Mouse (Mus musculus) midbrain, embryonic 16.5 days (tissue): ENCODE measurements around the gene Fscn1. TPM values are rescaled to one million over a fixed set of nuclear protein-coding genes. Genes with fewer than 3 reads are reported as not detected.
A peak's percentile ranks its signal among the peaks of the same experiment; 100 is the strongest.

ENCODE experiments used
- ATAC-seq: fragments of 200-750 bp; cut with Nextera tagmentation; 2 replicates; pipeline ENCODE4 v1.8.0; 2017; ENCODE audit warnings: moderate TSS enrichment
- H3K27ac ChIP-seq: fragments of 300-500 bp; sonication (generic); 2 replicates; pipeline ENCODE4 v1.5.1; 2014; ENCODE audit warnings: mild to moderate bottlenecking, low read length, mixed read lengths
- H3K27me3 ChIP-seq: fragments of 300-500 bp; sonication (generic); 2 replicates; pipeline ENCODE4 v1.6.1; 2014; ENCODE audit warnings: low read depth, low read length, mixed read lengths; ENCODE audit not compliant: control insufficient read depth, insufficient read depth
- H3K36me3 ChIP-seq: fragments of 300-500 bp; sonication (generic); 2 replicates; pipeline ENCODE4 v1.6.1; 2014; ENCODE audit warnings: mild to moderate bottlenecking, low read length, moderate library complexity, mixed read lengths; ENCODE audit not compliant: control insufficient read depth, insufficient read depth
- H3K4me1 ChIP-seq: fragments of 300-500 bp; sonication (generic); 2 replicates; pipeline ENCODE4 v1.6.1; 2014; ENCODE audit warnings: mild to moderate bottlenecking, low read length, mixed read lengths; ENCODE audit not compliant: control insufficient read depth, insufficient read depth
- H3K4me2 ChIP-seq: fragments of 300-500 bp; sonication (generic); 2 replicates; pipeline ENCODE4 v1.6.1; 2014; ENCODE audit warnings: mild to moderate bottlenecking, low read length, mixed read lengths
- H3K4me3 ChIP-seq: fragments of 300-500 bp; sonication (generic); 2 replicates; pipeline ENCODE4 v1.5.1; 2014; ENCODE audit warnings: low read depth, mild to moderate bottlenecking, low read length, moderate library complexity, mixed read lengths
- H3K9ac ChIP-seq: fragments of 300-500 bp; sonication (generic); 2 replicates; pipeline ENCODE4 v1.6.1; 2014; ENCODE audit warnings: low read depth, low read length, mixed read lengths
- H3K9me3 ChIP-seq: fragments of 300-500 bp; sonication (generic); replicated peaks from 2 replicates; pipeline ENCODE4 v1.6.1; 2014; ENCODE audit warnings: mild to moderate bottlenecking, low read length, mixed read lengths; ENCODE audit not compliant: control insufficient read depth, poor library complexity, severe bottlenecking
- WGBS: fragments of 180-500 bp; shearing (Covaris S2); extraction: QIAGEN DNeasy Blood & Tissue Kit; methylation state at CpG from one replicate; pipeline ENCODE4 v1.1.7; 2014; 5-methylcytosine and 5-hydroxymethylcytosine counted together
- polyA plus RNA-seq: library from polyadenylated mRNA; unstranded; fragments of >200 nt; fragmentation: Nextera tagmentation; extraction: Ambion mirVana; gene quantifications from 2 replicates; pipeline ENCODE4 v1.2.1, GENCODE M21; 2015

Gene Fscn1
- polyA plus RNA-seq, 1 experiment from 2014 or later = 493 TPM

DNA sequence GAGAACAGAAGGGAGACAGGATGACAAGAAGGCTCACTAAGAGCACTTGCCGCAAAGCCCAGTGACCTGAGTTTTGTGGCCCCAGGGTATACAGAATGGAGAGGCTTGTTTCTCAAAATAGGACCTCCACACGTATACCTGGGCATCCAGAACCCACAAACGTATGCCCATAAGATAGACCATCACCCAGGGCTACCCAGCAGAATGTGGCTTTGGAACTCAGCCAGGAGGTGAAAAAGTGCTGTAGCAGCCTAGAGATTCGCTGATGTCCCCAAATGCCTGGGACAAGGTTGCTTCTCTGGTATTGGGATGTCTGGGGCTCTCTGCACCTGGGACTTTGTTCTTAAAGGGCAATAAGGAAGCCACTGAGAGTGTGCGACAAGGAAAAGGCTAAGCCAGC is 37.9 kb upstream of the Fscn1 start:
- WGBS = 95% methylated on average over 5 of the region's 5 CpGs
- H3K27ac ChIP-seq = no peak overlapping the region
- no peak overlapping the region for H3K9ac ChIP-seq
- no peak for ATAC-seq
- H3K4me3 ChIP-seq = no peak overlapping the region
- no peaks in the 10 kb centered on the region for H3K36me3 ChIP-seq
- H3K4me1 ChIP-seq = 0 out of 2 replicates have a peak, but pooled peaks cover 2% of the 10 kb centered on the region
- no peaks in the 10 kb centered on the region for H3K27me3 ChIP-seq
- no peak overlapping the region for H3K4me2 ChIP-seq
- H3K9me3 ChIP-seq = no peaks in the 10 kb centered on the region

DNA sequence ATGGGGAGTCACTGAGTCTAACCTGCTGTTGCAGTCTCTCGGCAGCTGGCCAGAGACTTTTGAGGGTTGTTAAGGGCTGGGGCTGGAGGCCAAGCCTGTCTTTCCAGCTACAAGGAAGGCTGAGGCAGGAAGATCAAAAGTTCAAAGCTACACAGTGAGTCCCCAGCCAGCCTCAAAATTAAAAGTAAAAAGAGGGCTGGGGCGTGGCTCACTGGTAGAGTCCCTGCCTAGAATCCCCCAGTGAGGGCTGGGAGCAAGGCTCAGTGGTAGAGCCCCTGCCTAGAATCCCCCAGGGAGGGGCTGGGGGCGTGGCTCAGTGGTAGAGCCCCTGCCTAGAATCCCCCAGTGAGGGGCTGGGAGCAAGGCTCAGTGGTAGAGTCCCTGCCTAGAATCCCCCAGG is 36.4 kb upstream of the Fscn1 start:
- Histone ChIP-seq H3K9me3 (no peaks in the 10 kb centered on the region), H3K9ac (no peak overlapping the region), H3K27ac (no peak overlapping the region), H3K4me1 (peaks cover 2% of the 10 kb centered on the region; the same call in 1 of the 2 replicates), H3K27me3 (peaks cover 5% of the 10 kb centered on the region), H3K36me3 (no peaks in the 10 kb centered on the region), H3K4me3 (no peak overlapping the region), H3K4me2 (no peak overlapping the region)
- no peak for ATAC-seq
- WGBS = 91% methylated on average over 3 of the region's 3 CpGs

DNA sequence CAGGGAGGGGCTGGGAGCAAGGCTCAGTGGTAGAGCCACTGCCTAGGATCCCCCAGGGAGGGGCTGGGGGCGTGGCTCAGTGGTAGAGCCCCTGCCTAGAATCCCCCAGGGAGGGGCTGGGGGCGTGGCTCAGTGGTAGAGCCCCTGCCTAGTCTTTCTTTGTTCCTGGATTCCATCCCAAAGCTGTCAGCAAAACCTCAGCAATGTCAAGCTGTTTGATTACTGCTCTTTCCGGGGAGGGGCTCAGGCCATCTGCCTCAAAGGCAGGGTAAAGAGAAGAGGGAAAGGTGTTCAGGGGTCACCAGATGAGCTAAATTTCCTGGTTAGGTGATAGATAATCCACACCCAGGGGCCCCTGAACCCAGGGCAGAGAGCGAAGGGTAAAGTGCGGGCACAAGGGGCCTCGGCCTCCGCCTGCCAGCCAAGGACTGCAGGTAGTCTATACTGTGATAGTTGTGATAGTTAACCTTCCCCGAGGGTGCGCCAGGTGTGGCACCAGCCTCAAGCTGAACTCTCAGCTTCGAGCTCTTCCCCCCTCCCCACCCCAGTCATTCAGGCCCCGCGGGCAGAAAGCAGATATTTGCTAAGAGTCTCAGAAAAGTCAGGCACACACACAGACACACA is 35.7 kb upstream of the Fscn1 start:
- ATAC-seq = no peak
- Histone ChIP-seq H3K9me3 (no peaks in the 10 kb centered on the region), H3K4me3 (no peak overlapping the region), H3K9ac (no peak overlapping the region), H3K36me3 (no peaks in the 10 kb centered on the region), H3K27me3 (peaks cover 7% of the 10 kb centered on the region), H3K4me1 (peaks cover 7% of the 10 kb centered on the region), H3K4me2 (no peak overlapping the region), H3K27ac (no peak overlapping the region)
- WGBS = 81% methylated on average over 11 of the region's 12 CpGs

DNA sequence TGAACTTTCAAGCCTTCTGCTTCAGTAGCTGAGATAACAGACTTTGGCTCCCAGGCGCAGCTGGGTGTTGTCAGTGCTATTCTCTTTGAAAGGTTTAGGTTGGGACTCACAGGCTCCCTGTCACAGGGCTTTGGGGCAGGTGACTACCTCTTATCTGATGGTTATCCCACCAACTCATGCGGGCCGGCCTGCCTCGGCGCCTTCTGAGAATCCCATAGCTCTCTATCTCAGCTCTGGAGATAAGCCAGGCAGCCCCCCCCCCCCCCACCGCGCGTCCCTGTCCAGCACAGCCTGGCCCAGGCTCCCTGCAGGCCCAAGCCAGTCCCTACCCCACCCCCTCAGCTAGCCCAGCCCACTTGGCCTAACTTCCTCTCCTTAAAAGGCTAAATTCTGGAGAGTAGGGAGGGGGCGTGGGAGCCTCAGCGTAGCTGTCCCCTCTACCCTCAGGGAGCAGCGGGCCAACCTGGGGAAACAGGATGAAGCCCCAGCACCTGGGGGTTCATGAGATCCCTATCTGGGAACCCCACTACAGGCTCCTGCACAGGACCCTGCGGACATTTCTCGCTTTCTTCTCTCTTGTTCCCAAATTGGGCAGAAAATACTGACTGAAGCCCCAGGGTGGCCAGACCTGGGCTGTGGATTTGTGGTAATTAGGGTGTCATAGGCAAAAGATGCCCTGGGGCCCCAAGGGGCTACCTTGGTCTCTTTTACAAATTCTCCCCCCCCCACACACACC is 33.8 kb upstream of the Fscn1 start:
- Histone ChIP-seq H3K9ac (peak overlapping the region; percentile 21; the same call in 1 of the 2 replicates), H3K36me3 (no peaks in the 10 kb centered on the region), H3K9me3 (no peaks in the 10 kb centered on the region), H3K4me1 (peaks cover 7% of the 10 kb centered on the region), H3K4me2 (no peak overlapping the region), H3K4me3 (no peak overlapping the region), H3K27me3 (peaks cover 7% of the 10 kb centered on the region), H3K27ac (no peak overlapping the region)
- 15% methylated on average over 13 of the region's 13 CpGs for WGBS
- no peak for ATAC-seq

DNA sequence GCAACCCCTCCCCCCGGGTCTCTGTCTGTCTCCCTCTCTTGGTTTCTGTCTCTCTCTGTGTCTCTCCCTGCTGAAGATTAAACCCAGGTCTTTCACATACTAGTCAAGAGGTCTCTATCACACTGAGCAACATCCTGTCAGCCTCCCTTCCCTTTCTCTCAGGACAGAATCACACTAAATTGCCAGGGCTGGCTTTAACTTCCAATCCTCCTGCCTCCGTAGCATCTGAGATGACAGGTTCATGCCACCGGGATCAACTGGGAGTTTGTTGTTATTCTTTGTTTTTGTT is 33.3 kb upstream of the Fscn1 start:
- Histone ChIP-seq H3K9ac (no peak overlapping the region), H3K4me1 (peaks cover 7% of the 10 kb centered on the region), H3K4me3 (no peak overlapping the region), H3K27me3 (peaks cover 7% of the 10 kb centered on the region), H3K4me2 (no peak overlapping the region), H3K9me3 (no peaks in the 10 kb centered on the region), H3K27ac (no peak overlapping the region), H3K36me3 (no peaks in the 10 kb centered on the region)
- no peak for ATAC-seq
- WGBS = 41% methylated on average over 3 of the region's 3 CpGs

- peaks cover 7% of the 10 kb centered on the region for H3K27me3 ChIP-seq
- H3K4me3 ChIP-seq = no peak overlapping the region
- no peak overlapping the region for H3K4me2 ChIP-seq
- no peak overlapping the region for H3K9ac ChIP-seq
- ATAC-seq = no peak
- 94% methylated on average over 12 of the region's 12 CpGs for WGBS
- no peaks in the 10 kb centered on the region for H3K36me3 ChIP-seq
- H3K27ac ChIP-seq = no peak overlapping the region
- peaks cover 7% of the 10 kb centered on the region for H3K4me1 ChIP-seq
- H3K9me3 ChIP-seq = no peaks in the 10 kb centered on the region
These were observed 32.7 kb upstream of the Fscn1 start for GRCm38 (mm10) chr5:142927341-142927930.

GRCm38 (mm10) chr5:142928749-142929399 is 31.3 kb upstream of the Fscn1 start:
- WGBS = 4% methylated on average over 35 of the region's 35 CpGs

DNA sequence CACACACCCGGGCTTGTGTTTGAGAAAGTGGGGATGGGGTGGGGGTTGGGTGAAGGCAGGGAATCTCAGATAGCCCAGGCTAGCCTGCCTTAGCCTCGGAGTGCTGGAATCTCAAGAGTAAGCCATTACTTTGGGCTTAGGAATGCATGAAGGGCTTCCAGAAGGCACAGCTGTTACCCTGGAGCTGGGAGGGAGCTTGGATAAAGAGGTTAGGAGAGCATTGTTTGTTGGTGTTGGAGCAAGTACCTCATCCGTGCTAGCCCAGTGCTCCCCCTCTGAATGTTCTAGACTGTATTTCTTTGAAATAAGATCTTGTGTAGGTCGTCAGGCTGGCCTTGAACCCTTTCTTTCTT is 30.8 kb upstream of the Fscn1 start:
- Histone ChIP-seq H3K4me3 (peak overlapping the region; percentile 41), H3K9ac (peak overlapping the region; percentile 56; the same call in 1 of the 2 replicates), H3K4me2 (peak overlapping the region; percentile 73), H3K27me3 (peaks cover 7% of the 10 kb centered on the region), H3K27ac (no peak overlapping the region; the same call in 1 of the 2 replicates), H3K36me3 (no peaks in the 10 kb centered on the region), H3K4me1 (peaks cover 7% of the 10 kb centered on the region), H3K9me3 (no peaks in the 10 kb centered on the region)
- no peak for ATAC-seq
- WGBS = 17% methylated on average over 4 of the region's 4 CpGs

More at GRCm38 (mm10) chr5:142928749-142929399, 31.3 kb upstream of the Fscn1 start:
- Histone ChIP-seq H3K9me3 (no peaks in the 10 kb centered on the region), H3K9ac (peak overlapping the region; percentile 56; the same call in 1 of the 2 replicates), H3K4me1 (peaks cover 7% of the 10 kb centered on the region), H3K27me3 (peaks cover 7% of the 10 kb centered on the region), H3K36me3 (no peaks in the 10 kb centered on the region), H3K4me3 (peak overlapping the region; percentile 41), H3K27ac (no peak overlapping the region; the same call in 1 of the 2 replicates), H3K4me2 (peak overlapping the region; percentile 73)
- ATAC-seq = 0 out of 2 replicates have a peak, but pooled peaks have one; percentile 28
